Mouse (Mus musculus): ENCODE data around the gene Gm20388. TPM values are rescaled to one million over a fixed set of nuclear protein-coding genes. Genes with fewer than 3 reads are reported as not detected.

Gene Gm20388
- polyA plus RNA-seq, 1 experiment from 2014 or later, result 8.3 TPM

DNA sequence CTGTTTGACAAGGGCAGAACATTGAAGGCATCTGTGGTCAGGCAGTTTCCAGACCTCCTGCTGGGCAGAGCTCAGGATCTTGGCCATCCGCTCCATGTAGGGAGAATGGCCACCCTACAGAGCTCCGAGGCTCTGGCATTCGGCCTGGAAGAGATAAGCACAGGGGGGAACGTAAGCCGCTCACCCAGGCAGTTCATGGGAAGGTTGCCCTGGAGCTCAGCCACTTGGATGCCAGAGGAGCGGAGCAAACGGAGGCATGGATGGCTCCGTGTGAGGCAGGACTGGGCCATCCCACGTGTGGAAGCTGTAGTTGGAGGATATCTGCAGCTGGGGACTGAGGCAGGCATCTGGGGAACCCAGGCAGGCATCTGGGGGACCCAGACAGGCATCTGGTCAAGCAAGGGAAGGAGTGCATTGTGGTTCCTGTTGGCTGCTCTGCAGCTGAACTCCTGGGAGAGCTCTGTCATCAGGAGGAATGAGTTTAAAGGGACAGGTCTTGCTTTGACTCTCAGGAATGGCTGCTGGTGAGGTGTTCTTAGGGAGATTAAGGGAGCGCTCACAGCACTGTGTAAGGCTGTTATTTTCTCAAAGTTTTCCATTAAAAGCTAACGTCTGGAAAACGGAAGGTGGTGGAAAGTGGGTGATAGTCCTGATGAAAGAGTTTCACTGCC, 4406.0 kb downstream of the Gm20388 start:
- H3K4me3 ChIP-seq (ENCODE audit: low read depth, low read length), result no peak overlapping the region
- ATAC-seq (replicated peaks; ENCODE audit: low FRiP score, low TSS enrichment, low read depth) (no peak), DNase-seq (ENCODE audit: low spot score) (no peak)
- H3K27me3 ChIP-seq (replicated peaks; ENCODE audit: control insufficient read depth, insufficient read depth, low read length), result no peaks in the 10 kb centered on the region
- H3K4me2 ChIP-seq (ENCODE audit: low read length), result no peak overlapping the region
- WGBS, result 53% methylated on average over 12 of the region's 12 CpGs
- H3K9ac ChIP-seq (ENCODE audit: low read length), result no peak overlapping the region
- H3K27ac ChIP-seq (ENCODE audit: low read depth), result no peak overlapping the region
- H3K36me3 ChIP-seq (ENCODE audit: control insufficient read depth, insufficient read depth, low read length), result no peaks in the 10 kb centered on the region
- no peaks in the 10 kb centered on the region for H3K9me3 ChIP-seq (ENCODE audit: control insufficient read depth, low read length)
- peaks cover 14% of the 10 kb centered on the region; the same call in 1 of the 2 replicates for H3K4me1 ChIP-seq (replicated peaks; ENCODE audit: control insufficient read depth, insufficient read depth, low read length)

DNA sequence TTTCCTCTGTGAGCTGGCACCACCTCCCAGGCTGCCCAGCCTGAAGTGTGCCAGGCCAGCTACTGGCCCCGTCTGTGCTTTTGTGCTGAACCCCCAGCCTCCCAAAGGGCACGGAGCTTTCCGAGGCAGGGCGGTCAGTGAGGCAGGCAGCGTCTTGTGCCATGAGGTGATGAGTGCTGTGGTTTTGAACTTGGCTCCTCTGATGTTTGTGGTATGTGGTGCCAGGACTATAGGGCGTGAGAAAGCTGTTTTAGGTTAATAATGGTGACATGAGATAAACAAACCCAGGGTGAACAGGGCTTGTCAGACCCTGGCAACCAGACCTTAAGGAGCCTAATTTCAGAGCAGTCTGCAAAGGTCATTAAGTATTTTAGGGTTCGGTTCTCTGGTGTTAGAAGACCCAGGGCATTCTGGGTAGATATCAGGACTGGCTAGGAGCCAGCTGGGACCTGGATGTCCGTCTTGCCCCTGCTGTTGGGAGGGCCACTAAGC, 4406.6 kb downstream of the Gm20388 start:
- DNase-seq (ENCODE audit: low spot score) (no peak), ATAC-seq (replicated peaks; ENCODE audit: low FRiP score, low TSS enrichment, low read depth) (no peak)
- 59% methylated on average over 8 of the region's 8 CpGs for WGBS
- H3K4me2 ChIP-seq (ENCODE audit: low read length), result no peak overlapping the region
- H3K27me3 ChIP-seq (replicated peaks; ENCODE audit: control insufficient read depth, insufficient read depth, low read length), result no peaks in the 10 kb centered on the region
- 0 out of 2 replicates have a peak, but pooled peaks cover under 1% of the 10 kb centered on the region for H3K36me3 ChIP-seq (ENCODE audit: control insufficient read depth, insufficient read depth, low read length)
- H3K4me3 ChIP-seq (ENCODE audit: low read depth, low read length), result no peak overlapping the region
- no peaks in the 10 kb centered on the region for H3K9me3 ChIP-seq (ENCODE audit: control insufficient read depth, low read length)
- H3K27ac ChIP-seq (ENCODE audit: low read depth), result no peak overlapping the region
- H3K9ac ChIP-seq (ENCODE audit: low read length), result no peak overlapping the region
- peaks cover 14% of the 10 kb centered on the region; the same call in 1 of the 2 replicates for H3K4me1 ChIP-seq (replicated peaks; ENCODE audit: control insufficient read depth, insufficient read depth, low read length)

DNA sequence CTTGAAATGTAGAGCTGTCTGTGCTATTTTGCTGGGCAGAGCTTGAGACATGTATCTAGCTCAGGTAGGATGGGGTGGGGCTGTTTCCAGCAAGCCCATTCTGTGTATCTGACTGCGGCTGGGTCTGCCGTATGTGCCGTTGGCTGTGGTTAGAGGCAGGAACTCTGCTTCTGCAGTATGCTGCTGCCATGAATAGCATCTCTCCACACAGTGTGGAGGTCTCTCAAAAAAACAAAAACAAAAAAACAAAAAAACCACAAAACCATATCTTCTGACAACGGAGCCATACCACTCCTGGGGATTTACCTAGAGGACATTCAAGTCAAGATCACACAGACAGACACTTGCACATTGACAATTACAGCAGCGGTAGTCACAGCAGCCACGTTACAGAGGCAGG, 4407.2 kb downstream of the Gm20388 start:
- Histone ChIP-seq H3K4me3 (ENCODE audit: low read depth, low read length) (no peak overlapping the region), H3K4me1 (replicated peaks; ENCODE audit: control insufficient read depth, insufficient read depth, low read length) (peaks cover 14% of the 10 kb centered on the region; the same call in 1 of the 2 replicates), H3K36me3 (ENCODE audit: control insufficient read depth, insufficient read depth, low read length) (peaks cover 5% of the 10 kb centered on the region; the same call in 1 of the 2 replicates), H3K9me3 (ENCODE audit: control insufficient read depth, low read length) (no peaks in the 10 kb centered on the region), H3K27ac (ENCODE audit: low read depth) (no peak overlapping the region), H3K27me3 (replicated peaks; ENCODE audit: control insufficient read depth, insufficient read depth, low read length) (no peaks in the 10 kb centered on the region), H3K4me2 (ENCODE audit: low read length) (no peak overlapping the region), H3K9ac (ENCODE audit: low read length) (no peak overlapping the region)
- DNase-seq (ENCODE audit: low spot score) (no peak), ATAC-seq (replicated peaks; ENCODE audit: low FRiP score, low TSS enrichment, low read depth) (no peak)
- WGBS, result 85% methylated on average over 6 of the region's 6 CpGs

DNA sequence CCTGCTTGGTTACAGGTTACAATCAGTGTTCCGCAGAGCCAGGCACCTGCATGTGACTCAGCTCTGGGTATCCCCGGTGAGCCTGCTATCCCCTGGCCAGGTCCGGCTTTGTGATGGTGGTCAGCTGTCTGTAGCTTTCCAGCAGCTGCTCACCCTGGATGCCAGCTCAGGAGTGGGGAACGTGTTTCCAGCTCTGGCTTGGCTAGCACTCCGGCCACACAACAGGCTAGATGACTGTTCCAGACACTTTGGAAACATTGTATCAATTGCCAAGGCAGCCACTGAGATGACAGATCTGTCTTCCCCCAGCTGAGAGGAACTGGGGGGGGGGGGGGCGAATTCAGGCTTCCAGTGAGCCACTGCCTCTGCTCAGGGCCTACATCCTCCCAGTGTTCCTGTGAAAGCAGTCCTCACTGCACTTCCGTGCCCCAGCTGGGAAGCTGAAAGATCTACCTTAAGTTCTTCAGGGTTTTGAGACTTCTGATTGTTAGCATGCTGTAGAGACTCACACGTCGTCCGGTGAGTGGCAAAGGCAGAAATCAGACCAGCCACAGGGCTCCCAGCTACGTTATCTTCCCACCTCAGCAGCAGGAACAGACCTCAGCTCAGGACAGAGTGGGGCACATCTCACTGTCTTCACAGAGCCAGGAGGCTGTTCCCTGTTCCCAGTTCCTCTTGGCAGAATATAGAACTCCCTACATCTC, 4408.1 kb downstream of the Gm20388 start:
- 70% methylated on average over 11 of the region's 11 CpGs for WGBS
- H3K36me3 ChIP-seq (ENCODE audit: control insufficient read depth, insufficient read depth, low read length), result peaks cover 12% of the 10 kb centered on the region
- no peaks in the 10 kb centered on the region for H3K27me3 ChIP-seq (replicated peaks; ENCODE audit: control insufficient read depth, insufficient read depth, low read length)
- no peaks in the 10 kb centered on the region for H3K9me3 ChIP-seq (ENCODE audit: control insufficient read depth, low read length)
- H3K9ac ChIP-seq (ENCODE audit: low read length), result no peak overlapping the region
- DNase-seq (ENCODE audit: low spot score) (no peak), ATAC-seq (replicated peaks; ENCODE audit: low FRiP score, low TSS enrichment, low read depth) (no peak)
- no peak overlapping the region for H3K4me3 ChIP-seq (ENCODE audit: low read depth, low read length)
- peaks cover 12% of the 10 kb centered on the region; the same call in 1 of the 2 replicates for H3K4me1 ChIP-seq (replicated peaks; ENCODE audit: control insufficient read depth, insufficient read depth, low read length)
- H3K27ac ChIP-seq (ENCODE audit: low read depth), result no peak overlapping the region
- H3K4me2 ChIP-seq (ENCODE audit: low read length), result no peak overlapping the region

DNA sequence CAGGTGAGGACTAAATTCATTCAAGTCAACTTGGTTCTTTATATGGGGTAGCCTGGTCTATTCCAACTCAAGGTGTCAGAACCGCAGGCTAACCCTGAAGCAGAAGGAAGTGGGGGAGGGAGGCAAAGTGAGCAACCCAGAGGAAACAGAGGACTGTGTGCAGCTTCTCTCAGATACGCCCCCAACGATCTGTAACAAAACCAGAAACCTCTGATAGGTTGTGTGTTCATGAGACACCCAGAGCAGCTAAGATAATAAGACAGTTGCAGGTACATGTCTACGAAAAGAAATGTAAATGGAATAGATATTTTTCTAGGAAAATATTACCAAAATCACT, 4408.6 kb downstream of the Gm20388 start:
- Histone ChIP-seq H3K27ac (ENCODE audit: low read depth) (no peak overlapping the region), H3K4me1 (replicated peaks; ENCODE audit: control insufficient read depth, insufficient read depth, low read length) (peaks cover 11% of the 10 kb centered on the region; the same call in 1 of the 2 replicates), H3K27me3 (replicated peaks; ENCODE audit: control insufficient read depth, insufficient read depth, low read length) (no peaks in the 10 kb centered on the region), H3K4me2 (ENCODE audit: low read length) (no peak overlapping the region), H3K36me3 (ENCODE audit: control insufficient read depth, insufficient read depth, low read length) (peaks cover 17% of the 10 kb centered on the region), H3K4me3 (ENCODE audit: low read depth, low read length) (no peak overlapping the region), H3K9ac (ENCODE audit: low read length) (no peak overlapping the region), H3K9me3 (ENCODE audit: control insufficient read depth, low read length) (no peaks in the 10 kb centered on the region)
- DNase-seq (ENCODE audit: low spot score), result no peak
- WGBS, result 93% methylated on average over 4 of the region's 4 CpGs
- ATAC-seq (replicated peaks; ENCODE audit: low FRiP score, low TSS enrichment, low read depth), result no peak

DNA sequence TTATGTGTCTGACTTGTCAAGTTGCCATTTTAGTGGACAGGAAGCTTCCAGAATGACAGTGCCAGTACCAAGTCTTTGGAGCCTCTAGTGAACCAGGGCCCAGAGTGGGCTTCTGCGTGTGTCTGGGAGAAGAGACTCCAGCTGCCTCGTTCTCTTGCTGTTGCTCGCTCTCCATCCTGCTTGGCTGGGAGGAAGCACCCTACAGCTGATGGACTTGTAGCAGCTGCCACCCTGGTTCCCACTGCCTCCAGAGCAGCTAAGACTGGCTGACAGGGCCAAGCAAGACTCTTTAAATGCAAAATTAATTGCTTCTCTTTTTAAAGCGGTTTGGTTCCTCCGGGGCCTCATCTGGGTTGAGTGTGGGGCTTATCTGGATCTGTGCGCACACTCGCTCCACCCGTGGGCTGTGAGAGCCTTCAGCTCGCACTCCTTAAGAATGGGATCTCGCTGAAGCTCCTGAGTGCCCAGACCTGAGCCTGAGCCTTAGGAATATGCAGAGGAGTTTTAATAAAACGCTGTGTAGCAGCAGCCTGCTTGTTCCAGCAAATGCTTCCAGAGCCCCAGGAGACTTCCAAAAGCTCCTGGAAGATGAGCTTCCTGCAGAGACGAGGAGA, 4410.7 kb downstream of the Gm20388 start:
- Histone ChIP-seq H3K27ac (ENCODE audit: low read depth) (peak overlapping the region; percentile 8; the same call in 1 of the 2 replicates), H3K36me3 (ENCODE audit: control insufficient read depth, insufficient read depth, low read length) (peaks cover 30% of the 10 kb centered on the region), H3K9ac (ENCODE audit: low read length) (no peak overlapping the region), H3K4me1 (replicated peaks; ENCODE audit: control insufficient read depth, insufficient read depth, low read length) (peaks cover 5% of the 10 kb centered on the region; the same call in 1 of the 2 replicates), H3K27me3 (replicated peaks; ENCODE audit: control insufficient read depth, insufficient read depth, low read length) (no peaks in the 10 kb centered on the region), H3K4me2 (ENCODE audit: low read length) (no peak overlapping the region), H3K4me3 (ENCODE audit: low read depth, low read length) (no peak overlapping the region), H3K9me3 (ENCODE audit: control insufficient read depth, low read length) (no peaks in the 10 kb centered on the region)
- WGBS, result 58% methylated on average over 12 of the region's 12 CpGs
- DNase-seq (ENCODE audit: low spot score) (no peak), ATAC-seq (replicated peaks; ENCODE audit: low FRiP score, low TSS enrichment, low read depth) (no peak)

DNA sequence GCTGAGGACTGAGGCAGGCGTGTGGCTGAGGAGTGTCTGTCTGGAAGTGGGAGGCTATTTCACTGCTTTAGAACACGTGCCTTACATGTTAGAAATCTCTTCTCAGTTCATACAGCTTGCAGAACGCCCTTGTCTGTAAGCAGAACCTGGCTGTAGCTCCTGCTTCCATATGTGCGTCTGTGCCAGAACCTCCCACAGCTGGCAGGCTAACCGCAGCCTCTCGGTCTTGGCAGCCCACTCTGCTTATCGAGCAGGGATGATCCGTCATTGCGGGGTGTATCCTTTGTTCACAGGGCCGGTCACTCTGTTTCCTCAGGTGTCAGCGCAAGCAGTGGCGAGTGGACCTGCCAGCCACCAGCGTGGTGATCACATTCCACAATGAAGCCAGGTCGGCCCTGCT, 4412.7 kb downstream of the Gm20388 start:
- Histone ChIP-seq H3K27me3 (replicated peaks; ENCODE audit: control insufficient read depth, insufficient read depth, low read length) (no peaks in the 10 kb centered on the region), H3K4me1 (replicated peaks; ENCODE audit: control insufficient read depth, insufficient read depth, low read length) (no peaks in the 10 kb centered on the region), H3K4me2 (ENCODE audit: low read length) (no peak overlapping the region), H3K4me3 (ENCODE audit: low read depth, low read length) (no peak overlapping the region), H3K9me3 (ENCODE audit: control insufficient read depth, low read length) (no peaks in the 10 kb centered on the region), H3K36me3 (ENCODE audit: control insufficient read depth, insufficient read depth, low read length) (peaks cover 47% of the 10 kb centered on the region), H3K9ac (ENCODE audit: low read length) (no peak overlapping the region), H3K27ac (ENCODE audit: low read depth) (no peak overlapping the region)
- no peak for ATAC-seq (replicated peaks; ENCODE audit: low FRiP score, low TSS enrichment, low read depth)
- DNase-seq (ENCODE audit: low spot score), result no peak
- WGBS, result 84% methylated on average over 14 of the region's 14 CpGs

DNA sequence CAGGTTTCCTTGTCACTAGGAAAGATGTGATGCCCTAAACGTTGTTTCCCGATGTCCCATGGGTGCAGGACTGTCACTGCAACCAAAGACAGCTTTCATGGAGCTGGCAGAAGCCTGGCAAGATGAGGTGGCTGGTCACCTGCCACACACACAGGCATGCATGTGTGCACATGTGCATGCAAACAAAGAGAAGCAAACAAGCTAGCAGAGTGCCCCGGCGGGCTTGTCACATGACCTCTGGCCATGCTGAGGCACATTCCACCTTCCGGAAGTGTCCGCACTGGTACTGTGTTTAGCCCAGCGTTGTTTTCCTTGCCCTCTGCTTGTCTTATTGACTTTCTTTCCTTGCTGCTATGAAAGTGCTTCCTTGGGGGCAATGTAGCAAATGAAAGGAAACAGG, 4417.6 kb downstream of the Gm20388 start:
- 77% methylated on average over 7 of the region's 7 CpGs for WGBS
- no peak for DNase-seq (ENCODE audit: low spot score)
- H3K4me2 ChIP-seq (ENCODE audit: low read length), result no peak overlapping the region
- H3K9ac ChIP-seq (ENCODE audit: low read length), result no peak overlapping the region
- H3K4me3 ChIP-seq (ENCODE audit: low read depth, low read length), result no peak overlapping the region
- no peaks in the 10 kb centered on the region for H3K4me1 ChIP-seq (replicated peaks; ENCODE audit: control insufficient read depth, insufficient read depth, low read length)
- H3K27ac ChIP-seq (ENCODE audit: low read depth), result no peak overlapping the region
- no peaks in the 10 kb centered on the region for H3K9me3 ChIP-seq (ENCODE audit: control insufficient read depth, low read length)
- H3K27me3 ChIP-seq (replicated peaks; ENCODE audit: control insufficient read depth, insufficient read depth, low read length), result no peaks in the 10 kb centered on the region
- no peak for ATAC-seq (replicated peaks; ENCODE audit: low FRiP score, low TSS enrichment, low read depth)
- peaks cover 70% of the 10 kb centered on the region for H3K36me3 ChIP-seq (ENCODE audit: control insufficient read depth, insufficient read depth, low read length)
